Mouse (Mus musculus): ENCODE data around the gene Bpgm.

GRCm38 (mm10) chr6:34483811-34484210 lies 7.8 kb downstream of the Bpgm start:
- no peak for TF ChIP-seq MAX (IDR thresholded peaks at IDR 0.05; ENCODE audit: low read depth)
- no peak for TF ChIP-seq POLR2A (IDR thresholded peaks at IDR 0.05; ENCODE audit: insufficient read length, low read depth)
- TF ChIP-seq MYOG (IDR thresholded peaks at IDR 0.05; ENCODE audit: control insufficient read depth in 1 of 3, insufficient read depth in 1 of 3, insufficient read length in 2 of 3, low read depth in 2 of 3) = no peak
- TF ChIP-seq E2F4 (IDR thresholded peaks at IDR 0.05; ENCODE audit: insufficient read depth) = no peak
- TF ChIP-seq REST (IDR thresholded peaks at IDR 0.05; ENCODE audit: insufficient read depth, insufficient read length) = no peak

Measured in myocyte (in vitro differentiated cells).